Mouse (Mus musculus) adrenal gland, adult (tissue): Measurements from ENCODE around the gene Ezh1.
"Not testable (repeated sequence)": the region's sequence is repeated elsewhere in the genome, so short reads cannot be mapped to it uniquely, and the experiment has no call there.

Source experiments
- DNase-seq, 2 experiments: peaks; one replicate each; pipeline ENCODE4 v3.0.0; 2022 to 2023; ENCODE audit warnings: low spot score in 1 of 2; ENCODE audit not compliant: inconsistent age in 2 of 2

Gene Ezh1

DNA sequence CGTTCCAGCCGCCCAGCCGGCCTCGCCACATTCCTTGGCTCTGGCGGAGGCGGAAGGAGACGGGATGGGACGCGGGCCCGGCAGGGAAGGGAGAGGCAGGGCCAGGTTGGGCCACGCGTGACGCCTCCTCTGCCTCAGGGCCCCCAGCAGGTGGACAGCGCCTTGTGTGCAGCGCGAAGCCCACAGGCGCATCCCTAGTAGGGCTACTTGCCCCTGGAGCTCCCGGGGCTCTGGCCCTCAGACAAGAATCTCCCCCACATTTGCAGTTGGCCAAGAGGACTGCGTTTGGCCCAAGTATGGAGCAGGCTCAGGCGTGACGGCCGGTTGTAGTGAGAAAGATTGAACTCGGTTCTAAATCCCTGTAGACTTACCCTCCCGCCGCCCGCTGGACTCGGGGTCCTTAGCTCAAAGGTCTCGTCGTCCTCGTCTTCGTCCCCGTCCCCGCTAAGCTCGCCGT is 55.9 kb downstream of the Ezh1 start, which contains the start of gene Cntnap1:
Gene Cntnap1, plus strand, starts transcription at position 170 of the 457 bp plus-strand sequence.
- peak; percentile 72 to 91 for DNase-seq

DNA sequence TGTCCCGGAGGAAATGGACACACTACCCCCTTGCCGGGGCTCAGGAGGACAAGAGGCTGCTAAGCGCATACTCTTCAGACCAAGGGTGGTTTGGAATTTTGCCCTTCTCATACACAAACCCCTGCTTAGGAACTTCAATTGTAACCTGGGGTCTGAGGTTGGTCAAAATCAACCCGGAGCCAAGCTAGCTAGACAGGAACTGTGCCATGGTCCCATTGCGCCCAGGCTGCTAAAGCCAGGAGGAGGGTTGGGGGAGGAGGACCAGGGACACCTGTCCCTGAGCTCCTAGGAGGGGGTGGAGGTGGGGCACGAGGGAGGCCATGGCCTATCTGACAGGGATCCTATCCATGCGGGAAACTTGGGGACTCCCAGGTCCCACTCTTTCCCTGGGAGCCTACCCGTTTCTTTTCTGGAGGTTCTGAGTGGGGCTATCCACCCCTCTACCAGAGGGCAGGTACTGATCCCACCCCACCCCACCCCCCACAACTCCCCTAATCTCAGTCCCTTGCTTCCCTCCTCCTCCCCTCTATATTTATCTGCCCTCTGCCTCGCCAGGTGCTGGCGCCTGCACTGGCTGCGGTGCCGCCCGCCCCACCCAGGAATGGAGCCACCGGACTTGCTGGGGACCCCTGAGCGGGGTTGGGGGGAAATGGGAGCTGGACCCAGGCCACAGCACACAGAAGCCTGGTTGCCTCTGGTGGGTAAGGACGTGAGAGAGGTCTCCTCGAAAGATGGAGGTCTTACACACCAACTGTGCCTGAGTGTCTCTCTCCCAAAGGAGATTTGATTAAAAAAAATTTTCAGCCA is 56.8 kb downstream of the Ezh1 start:
- DNase-seq = peak in 1 of 2 experiments; percentile 64

DNA sequence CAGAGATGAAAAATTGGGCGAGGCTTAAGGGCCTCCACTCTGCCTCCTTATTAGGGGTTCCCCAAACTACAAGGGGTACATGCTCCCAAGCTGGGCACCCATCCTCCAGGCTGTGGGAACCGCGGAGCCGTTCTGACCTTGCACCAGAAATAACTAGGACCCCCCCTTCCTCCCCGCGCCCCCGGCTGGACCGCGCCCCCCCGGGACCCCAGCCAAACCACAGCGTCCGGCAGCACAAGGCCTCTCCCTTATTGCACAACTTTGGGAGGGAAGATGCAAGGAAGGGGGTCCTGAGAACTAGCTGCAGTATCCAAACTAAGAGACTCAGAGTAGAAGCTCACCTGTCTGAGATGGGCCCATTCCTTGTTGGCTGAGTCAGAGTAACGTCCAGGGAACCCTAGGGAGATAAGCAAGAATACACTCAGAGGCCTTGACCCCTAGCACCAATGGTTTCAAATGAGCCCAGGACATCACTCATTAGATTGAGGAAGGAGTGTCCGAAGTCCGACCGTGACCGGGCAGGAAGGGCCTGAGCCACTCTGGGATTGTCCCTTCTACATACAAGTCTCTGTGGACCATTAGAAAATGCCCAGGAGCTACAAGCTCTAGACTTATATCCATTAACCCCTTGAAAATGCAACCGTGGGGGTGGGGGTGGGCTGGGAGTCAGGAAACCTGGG is 57.8 kb downstream of the Ezh1 start:
- DNase-seq = peak; percentile 65 to 86

DNA sequence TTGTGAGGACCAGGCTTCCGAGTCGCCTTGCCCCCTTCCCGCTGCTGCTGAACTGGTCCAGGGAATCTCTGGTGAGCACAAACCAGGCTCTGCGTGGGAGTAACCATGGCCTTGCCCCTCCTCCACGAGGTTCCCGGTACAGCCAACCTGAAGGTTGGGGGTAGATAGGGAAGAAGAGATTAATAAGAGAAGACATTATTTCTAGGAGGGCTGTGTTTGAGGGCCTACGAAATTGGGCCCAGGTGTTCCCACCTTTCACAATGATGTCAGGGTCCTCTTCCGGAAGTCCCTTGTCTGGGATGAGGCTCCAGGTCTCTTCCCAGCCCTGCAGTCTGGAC is 58.3 kb downstream of the Ezh1 start:
- DNase-seq = peak in 1 of 2 experiments; percentile 51

DNA sequence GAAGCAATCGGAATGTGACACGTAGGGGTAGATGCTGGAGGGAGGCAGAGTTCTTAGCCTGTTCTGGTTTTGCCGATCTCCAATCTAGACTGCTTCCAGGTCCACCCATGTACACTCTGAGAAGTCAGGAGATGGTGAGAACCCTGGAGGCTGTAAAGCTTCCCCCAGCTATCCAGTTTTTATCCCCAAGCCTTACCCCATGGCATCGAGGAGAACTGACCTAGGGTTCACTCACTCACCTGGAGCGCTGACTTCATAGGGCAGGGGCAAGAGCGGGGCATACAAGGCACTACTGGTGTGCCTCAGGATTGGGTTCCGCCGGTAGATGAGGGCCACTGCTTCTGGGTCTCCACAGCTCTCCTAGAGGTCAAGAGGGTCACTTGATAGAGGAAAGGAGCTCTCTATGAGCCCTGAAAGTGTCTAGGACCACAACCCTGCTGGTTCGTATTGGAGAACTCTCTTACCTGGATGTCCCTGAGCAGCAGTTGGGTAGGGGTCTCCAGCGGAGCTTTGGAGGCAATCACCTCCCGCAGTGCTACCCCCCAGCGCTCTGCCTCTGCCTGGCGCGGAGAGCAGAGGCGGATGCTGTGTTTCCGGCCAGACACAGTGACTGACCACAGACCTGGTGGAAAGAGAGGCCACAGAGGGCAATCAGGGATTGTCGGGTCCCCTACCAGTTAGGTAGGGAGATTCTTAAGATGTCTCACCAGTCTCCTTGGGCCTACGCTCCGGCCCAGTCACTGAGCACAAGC is 58.9 kb downstream of the Ezh1 start:
- DNase-seq = no peak

DNA sequence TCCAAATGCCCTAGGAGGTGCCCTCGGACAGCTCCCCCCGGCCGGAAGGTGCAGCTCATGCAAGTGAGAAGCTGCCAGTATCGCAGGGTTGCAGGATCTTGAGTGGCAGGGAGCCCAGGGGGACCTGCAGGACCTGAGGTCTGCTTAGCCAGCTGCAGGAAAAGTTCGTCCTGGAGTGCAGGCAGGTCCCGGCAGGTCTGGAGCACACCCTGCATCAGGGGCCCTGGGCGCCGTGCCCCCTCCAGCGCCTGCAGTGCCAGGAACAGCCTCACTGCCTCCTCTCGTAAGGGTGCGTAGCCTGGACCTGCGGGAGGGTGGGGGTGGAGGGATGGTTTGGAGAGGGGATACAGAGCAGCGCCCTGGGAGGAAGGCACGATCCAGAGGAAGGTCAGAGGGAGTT is 59.9 kb downstream of the Ezh1 start:
- DNase-seq = no peak

DNA sequence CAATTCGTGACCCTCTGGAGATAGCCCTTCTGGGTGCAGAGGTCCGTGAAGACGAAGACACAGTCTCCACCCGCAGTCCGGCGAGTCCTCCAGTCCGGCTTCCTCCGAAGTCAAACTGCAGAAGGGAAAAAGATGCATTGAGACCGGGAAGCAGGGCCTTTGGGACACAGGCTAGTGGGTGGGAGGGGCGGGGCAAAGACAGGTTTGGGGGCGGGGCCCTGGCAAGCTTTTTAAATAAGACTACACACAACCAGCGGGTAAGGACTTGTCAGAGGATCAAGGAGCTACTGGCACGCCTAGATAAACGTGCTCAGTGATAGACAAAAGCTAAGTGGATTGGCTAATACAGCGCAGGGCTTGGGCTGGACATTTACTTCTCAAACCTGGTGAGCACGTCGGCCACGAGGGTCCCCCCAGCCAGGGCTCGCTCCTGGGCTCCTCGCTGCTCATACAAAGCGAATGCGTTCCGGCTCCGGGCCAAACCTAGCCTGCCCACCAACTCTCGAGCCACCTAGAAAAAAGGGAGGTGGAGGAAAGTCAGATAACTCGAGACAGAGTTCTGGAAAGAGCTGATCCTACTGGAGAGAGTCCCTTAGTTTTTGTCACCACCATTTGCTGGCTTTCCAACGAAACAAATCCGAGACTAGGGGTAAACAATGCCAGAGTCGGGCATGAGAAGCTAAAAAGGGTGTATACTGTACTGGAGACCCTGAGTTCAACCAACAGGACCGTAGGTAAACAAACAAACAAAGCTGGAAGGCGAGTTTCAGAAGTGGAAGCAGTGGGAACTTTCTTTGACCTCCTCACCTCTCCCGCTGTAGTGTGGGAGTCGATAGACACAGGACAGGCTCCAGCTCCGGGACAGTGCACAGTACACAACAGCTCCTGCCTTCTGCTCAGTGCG is 61.3 kb downstream of the Ezh1 start:
- DNase-seq = no peak

DNA sequence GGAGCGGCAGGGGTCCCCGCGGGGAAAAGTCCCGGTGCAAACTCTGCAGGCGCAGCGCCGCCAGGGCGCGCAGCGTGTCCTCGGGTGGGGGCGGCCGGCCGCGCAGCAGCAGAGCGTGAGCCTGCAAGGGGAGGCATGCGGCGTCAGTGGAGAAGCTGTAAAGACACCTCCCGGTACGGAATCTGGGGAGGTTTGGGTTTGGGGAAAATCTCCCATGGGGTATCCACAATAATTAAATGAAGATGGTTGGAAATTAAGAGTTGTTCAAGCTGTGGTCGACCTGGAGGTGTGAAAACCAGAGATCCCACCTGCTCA is 62.0 kb downstream of the Ezh1 start:
- no peak for DNase-seq

DNA sequence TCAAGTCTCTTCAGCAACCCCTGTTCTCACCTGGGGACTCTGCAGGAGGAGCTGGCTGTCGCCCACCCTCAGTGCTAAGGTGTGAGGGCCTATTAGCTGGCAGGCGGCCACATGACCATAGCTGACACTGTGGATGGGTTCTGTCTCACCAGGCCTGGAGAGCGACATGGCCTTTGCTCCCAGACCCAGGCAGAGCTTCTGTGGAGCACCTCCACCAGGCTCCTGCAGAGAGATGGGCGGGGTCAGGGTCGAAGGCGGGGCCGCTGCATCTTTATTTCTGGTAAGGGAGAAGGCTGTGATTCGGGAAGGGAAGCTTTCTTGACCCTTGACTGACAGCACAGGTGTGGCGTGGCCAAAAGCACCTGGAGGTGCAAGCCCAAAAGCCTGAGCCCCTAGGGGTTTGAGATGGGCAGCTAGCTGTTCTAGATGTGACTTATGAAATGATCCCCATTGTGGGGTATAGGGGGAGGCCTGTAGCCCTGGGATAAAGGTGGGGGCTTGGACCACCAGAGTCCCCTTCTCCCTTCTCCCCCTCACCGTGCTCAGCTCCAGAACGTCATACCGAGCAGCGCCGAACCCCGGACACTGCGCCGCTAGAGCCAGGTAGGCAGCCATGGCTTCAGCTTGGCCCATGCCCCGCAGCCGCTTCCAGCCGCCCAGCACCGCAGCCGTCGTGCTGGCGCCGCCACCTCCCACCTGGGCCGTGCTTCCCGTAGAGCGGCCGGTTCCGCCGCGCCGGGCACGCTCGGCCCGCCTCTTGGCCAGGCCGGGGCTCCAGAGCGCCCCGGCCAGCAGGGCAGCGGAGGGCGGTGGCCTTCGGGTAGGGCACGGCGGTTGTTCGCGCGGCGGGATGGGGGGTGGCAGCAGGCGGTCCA is 62.5 kb downstream of the Ezh1 start:
- DNase-seq = no peak

DNA sequence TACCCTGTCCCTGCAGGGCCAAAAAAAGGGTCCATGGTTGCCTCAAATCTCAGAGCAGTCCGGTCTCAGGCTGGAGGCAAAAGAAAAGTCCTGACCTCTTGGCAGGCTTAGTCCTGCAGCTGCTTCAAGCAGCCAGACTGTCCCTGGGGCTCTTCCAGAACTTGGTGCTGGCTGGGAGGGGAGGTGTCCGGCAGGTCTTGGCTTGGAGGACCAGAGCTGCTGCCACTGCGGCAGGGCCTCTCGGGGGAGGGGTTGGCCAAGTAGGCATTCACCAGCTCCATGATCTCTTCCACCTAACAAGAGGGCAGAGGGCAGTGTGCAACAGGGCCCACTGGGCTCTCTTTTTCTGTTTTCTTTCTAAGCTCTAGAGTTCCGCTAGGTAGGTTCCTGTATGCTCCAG is 63.5 kb downstream of the Ezh1 start:
- DNase-seq = peak in 1 of 2 experiments; percentile 76

DNA sequence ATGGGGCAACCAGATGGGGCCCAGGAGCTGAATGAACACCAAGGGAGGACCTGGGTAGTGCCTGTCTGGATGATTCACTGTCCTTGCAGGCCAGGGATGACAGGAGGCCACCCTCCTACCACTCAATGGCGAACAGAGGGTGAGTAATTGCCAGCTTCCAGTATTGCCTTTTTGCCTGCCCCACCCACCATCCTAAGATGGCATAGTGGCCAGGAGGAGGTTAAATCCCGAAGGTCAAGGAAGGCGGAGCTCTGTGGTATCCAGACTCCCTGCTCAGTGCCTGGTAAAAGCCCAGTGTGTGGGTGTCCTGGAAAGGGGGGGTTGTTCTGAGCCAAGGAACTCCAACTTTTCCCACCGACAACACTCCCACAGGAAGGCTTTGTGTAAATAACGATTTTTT is 64.0 kb downstream of the Ezh1 start:
- DNase-seq = peak; percentile 56 to 82

DNA sequence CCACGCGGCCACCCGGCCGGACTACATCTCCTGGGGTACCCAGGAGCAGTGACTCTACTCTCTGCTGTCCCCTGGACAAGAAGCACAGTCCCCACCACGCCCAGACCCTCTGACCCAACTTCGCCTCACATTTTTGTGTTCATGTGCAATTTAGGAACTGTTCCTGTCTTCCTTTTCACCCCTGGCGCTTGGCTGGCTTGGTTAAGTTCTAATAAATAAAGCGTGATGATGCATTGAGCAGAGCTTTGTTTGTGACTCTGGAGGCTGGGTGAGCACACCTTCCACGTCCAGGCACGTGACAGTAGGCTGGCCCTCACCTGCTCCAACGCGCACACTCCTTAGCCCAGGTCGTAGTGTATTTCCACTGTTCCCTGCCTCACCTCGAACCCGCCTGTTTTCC is 64.7 kb downstream of the Ezh1 start:
- DNase-seq = no peak

DNA sequence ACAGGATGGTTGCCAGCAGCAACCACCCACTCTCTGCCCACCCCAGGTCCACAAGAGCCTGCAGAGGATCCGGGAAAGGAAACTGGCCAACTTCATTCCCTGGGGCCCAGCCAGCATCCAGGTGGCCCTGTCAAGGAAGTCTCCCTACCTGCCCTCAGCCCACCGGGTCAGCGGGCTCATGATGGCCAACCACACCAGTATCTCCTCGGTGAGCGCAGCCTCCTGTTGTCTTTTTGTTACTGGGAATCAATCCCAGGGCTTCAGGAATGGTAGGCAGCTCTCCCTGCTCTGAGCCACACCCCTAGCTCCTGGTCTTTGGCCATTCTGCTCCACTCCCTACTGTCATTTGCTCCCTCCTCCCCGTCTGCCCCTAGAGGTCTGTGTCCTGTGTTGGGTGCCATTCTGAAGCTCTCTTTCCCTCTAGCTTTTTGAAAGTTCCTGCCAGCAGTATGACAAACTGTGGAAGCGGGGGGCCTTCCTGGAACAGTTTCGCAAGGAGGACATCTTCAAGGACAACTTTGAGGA is 65.2 kb downstream of the Ezh1 start:
- DNase-seq = not testable (repeated sequence)

DNA sequence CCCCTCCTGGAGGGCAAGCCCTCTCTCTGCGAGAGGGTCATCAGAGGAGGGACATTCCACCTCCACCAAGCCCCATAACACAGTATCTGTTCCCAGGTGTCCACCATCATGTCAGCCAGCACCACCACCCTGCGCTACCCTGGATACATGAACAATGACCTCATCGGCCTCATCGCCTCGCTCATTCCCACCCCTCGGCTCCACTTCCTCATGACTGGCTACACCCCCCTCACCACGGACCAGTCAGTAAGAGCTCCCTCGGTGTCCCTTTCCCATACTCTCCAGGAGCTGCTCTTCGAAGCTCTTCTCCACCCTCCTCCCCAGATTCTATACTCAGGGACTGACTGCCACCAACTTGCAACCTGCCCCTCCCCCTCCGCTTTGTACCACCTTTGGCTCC is 66.1 kb downstream of the Ezh1 start:
- not testable (repeated sequence) for DNase-seq

DNA sequence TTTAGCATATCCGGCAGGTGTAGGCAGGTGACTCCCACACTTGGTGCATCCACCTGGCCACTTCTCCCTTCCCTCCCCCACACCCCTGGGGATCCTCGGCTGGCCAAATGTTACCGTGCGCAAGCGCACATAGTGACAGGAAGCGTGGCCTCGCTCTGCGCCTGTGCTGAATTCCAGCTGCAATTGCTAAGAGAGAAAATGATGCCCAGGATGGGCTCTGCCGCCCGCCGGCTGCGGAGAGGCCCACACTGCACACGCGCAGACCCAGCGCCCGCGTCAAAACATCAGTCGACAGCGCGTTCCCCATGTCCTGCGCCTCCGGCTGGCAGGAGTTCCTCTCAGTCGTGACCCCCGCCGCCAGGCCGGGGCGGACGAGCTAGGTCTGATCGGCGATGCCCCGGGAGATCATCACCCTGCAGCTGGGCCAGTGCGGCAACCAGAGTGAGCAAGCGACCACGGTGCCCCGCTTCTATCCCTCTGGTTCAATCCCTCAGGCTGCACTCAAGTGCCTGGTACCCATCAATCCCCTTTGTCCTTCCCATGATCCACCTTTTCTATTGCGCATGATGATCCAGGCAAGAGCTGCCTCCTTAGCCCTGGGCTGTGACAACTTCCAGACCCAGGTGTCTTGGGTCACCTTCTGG is 70.4 kb downstream of the Ezh1 start, which contains the start of gene Tubg2:
Gene Tubg2, plus strand, starts transcription at position 180 of the 644 bp plus-strand sequence.
- peak; percentile 71 to 84 for DNase-seq

DNA sequence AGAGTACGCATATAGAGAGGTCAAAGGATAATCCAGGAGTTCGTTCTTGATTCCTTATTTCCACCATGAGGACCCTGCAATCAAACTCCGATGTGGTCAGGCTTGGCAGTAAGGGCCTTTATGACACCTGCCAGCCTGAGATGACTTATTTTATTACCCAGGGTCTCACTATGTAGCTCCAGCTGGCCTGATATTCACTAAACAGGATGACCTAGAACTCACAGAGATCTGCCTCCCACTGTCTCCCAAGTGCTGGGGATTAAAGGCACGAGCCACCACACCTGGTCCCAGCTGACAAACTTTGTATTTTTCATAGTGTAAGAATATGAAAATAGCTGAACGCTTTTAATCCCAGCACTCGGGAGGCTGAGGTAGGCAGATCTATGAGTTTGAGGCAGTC is 71.1 kb downstream of the Ezh1 start:
- no peak for DNase-seq

DNA sequence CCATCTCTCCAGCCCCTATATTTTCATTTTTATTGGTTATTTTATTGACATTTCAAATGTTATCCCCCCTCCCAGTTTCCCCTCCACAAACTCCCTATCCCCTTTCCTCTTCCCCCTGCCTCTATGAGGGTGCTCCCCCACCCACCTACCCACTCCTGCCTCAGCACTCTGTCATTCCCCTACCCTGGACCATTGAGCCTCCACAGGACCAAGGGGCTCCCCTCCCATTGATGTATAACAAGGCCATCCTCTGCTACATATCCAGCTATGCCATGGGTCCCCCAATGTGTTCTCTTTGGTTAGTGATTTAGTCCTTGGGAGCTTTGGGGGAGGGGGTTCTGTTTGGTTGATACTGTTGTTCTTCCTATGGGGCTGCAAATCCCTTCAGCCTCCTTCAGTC is 71.6 kb downstream of the Ezh1 start:
- no peak for DNase-seq

DNA sequence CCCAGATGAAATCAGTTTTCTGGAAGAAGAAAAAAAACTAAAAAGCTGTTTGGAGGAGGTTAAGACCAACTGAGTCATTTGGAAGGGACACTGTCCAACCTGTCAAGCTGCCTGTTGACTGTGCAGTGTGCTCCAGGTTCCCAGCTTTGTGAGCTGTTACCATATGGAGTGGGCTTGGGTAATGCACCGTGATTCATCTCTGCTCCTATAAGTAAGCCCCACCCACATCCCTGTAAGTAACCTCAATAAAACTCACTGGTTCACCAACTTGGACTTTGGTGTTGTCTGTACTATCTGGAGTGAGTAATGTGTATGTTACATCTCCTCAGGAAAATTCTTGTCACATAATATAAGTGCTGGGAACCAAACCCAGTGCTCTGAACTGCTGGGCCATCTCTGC is 73.4 kb downstream of the Ezh1 start:
- no peak for DNase-seq

DNA sequence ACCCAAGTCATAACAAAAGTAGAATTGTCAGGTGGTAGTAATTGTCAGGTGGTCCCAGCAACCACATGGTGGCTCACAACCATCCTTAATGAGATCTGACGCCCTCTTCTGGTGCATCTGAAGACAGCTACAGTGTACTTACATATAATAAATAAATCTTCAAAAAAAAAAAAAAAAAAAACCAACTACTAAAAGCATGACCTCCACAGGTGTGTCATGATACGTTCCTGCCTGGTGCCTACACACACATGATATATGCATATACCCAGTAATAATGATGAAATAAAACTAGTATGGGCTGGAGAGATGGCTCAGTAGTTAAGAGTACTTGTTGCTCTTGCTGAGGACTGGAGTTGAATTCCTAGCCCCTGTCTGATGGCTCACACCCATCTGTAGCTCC is 75.2 kb downstream of the Ezh1 start:
- DNase-seq = no peak
